Mouse (Mus musculus) forebrain, embryonic 11.5 days (tissue): ENCODE measurements around the gene Hap1. TPM values are rescaled to one million over a fixed set of nuclear protein-coding genes. Genes with fewer than 3 reads are reported as not detected.
"Not testable (repeated sequence)": the region's sequence is repeated elsewhere in the genome, so short reads cannot be mapped to it uniquely, and the experiment has no call there.

Source experiments
- ATAC-seq: fragments of 200-750 bp; cut with Nextera tagmentation; replicated peaks from 2 replicates; pipeline ENCODE4 v1.8.0; 2017; ENCODE audit warnings: moderate TSS enrichment; ENCODE audit not compliant: low FRiP score
- DNase-seq: peaks from one replicate; pipeline ENCODE4 v3.0.0-alpha.2; 2017; ENCODE audit warnings: low spot score
- H3K27ac ChIP-seq: fragments of 300-500 bp; sonication (generic); 2 replicates; pipeline ENCODE4 v1.5.1; 2014; ENCODE audit warnings: low read depth, low read length
- H3K27me3 ChIP-seq: fragments of 300-500 bp; sonication (generic); 2 replicates; pipeline ENCODE4 v1.6.1; 2014; ENCODE audit warnings: mild to moderate bottlenecking, low read length, mixed read lengths; ENCODE audit not compliant: control insufficient read depth, insufficient read depth
- H3K36me3 ChIP-seq: fragments of 300-500 bp; sonication (generic); 2 replicates; pipeline ENCODE4 v1.6.1; 2014; ENCODE audit warnings: mild to moderate bottlenecking, low read length, moderate library complexity, mixed read lengths; ENCODE audit not compliant: control insufficient read depth, insufficient read depth
- H3K4me1 ChIP-seq: fragments of 300-500 bp; sonication (generic); replicated peaks from 2 replicates; pipeline ENCODE4 v1.6.1; 2014; ENCODE audit warnings: low read length, mixed read lengths; ENCODE audit not compliant: control insufficient read depth, insufficient read depth
- H3K4me2 ChIP-seq: fragments of 300-500 bp; sonication (generic); 2 replicates; pipeline ENCODE4 v1.6.1; 2014; ENCODE audit warnings: low read depth, mild to moderate bottlenecking, low read length, moderate library complexity, mixed read lengths; ENCODE audit not compliant: severe bottlenecking
- H3K4me3 ChIP-seq: fragments of 300-500 bp; sonication (generic); 2 replicates; pipeline ENCODE4 v1.5.1; 2014; ENCODE audit warnings: low read depth, low read length
- H3K9ac ChIP-seq: fragments of 300-500 bp; sonication (generic); 2 replicates; pipeline ENCODE4 v1.6.1; 2014; ENCODE audit warnings: low read length
- H3K9me3 ChIP-seq: fragments of 300-500 bp; sonication (generic); 2 replicates; pipeline ENCODE4 v1.6.1; 2016; ENCODE audit warnings: low read length, mixed read lengths; ENCODE audit not compliant: control insufficient read depth
- WGBS: fragments of 180-500 bp; shearing (Covaris S2); extraction: QIAGEN DNeasy Blood & Tissue Kit; methylation state at CpG from one replicate; pipeline ENCODE4 v1.1.7; 2014; 5-methylcytosine and 5-hydroxymethylcytosine counted together
- polyA plus RNA-seq: library from polyadenylated mRNA; unstranded; fragments of >200 nt; fragmentation: Nextera tagmentation; extraction: Ambion mirVana; gene quantifications from 2 replicates; pipeline ENCODE4 v1.2.1, GENCODE M21; 2014

Hap1 gene
- polyA plus RNA-seq, 1 experiment from 2014 or later, result 46.1 TPM

GRCm38 (mm10) chr11:100369822-100370221 lies 13.9 kb upstream of the Hap1 start:
- Histone ChIP-seq H3K4me3 (no peak overlapping the region), H3K36me3 (no peaks in the 10 kb centered on the region), H3K9me3 (no peaks in the 10 kb centered on the region), H3K27me3 (no peaks in the 10 kb centered on the region), H3K4me1 (no peaks in the 10 kb centered on the region), H3K4me2 (no peak overlapping the region), H3K9ac (no peak overlapping the region), H3K27ac (no peak overlapping the region)
- no peak for ATAC-seq
- 81% methylated on average over 8 of the region's 8 CpGs for WGBS
- DNase-seq, result no peak

- Histone ChIP-seq H3K9ac (no peak overlapping the region), H3K36me3 (no peaks in the 10 kb centered on the region), H3K27ac (no peak overlapping the region), H3K4me1 (no peaks in the 10 kb centered on the region), H3K27me3 (no peaks in the 10 kb centered on the region), H3K9me3 (no peaks in the 10 kb centered on the region), H3K4me3 (no peak overlapping the region), H3K4me2 (no peak overlapping the region)
- ATAC-seq, result no peak
- 83% methylated on average over 7 of the region's 7 CpGs for WGBS
- no peak for DNase-seq
These were observed 13.2 kb upstream of the Hap1 start for GRCm38 (mm10) chr11:100369145-100369544.

- H3K4me3 ChIP-seq, result no peak overlapping the region
- H3K4me1 ChIP-seq, result no peaks in the 10 kb centered on the region; the same call in 1 of the 2 replicates
- H3K9ac ChIP-seq, result no peak overlapping the region
- 19% methylated on average over 12 of the region's 12 CpGs for WGBS
- H3K36me3 ChIP-seq, result no peaks in the 10 kb centered on the region
- H3K27me3 ChIP-seq, result no peaks in the 10 kb centered on the region
- no peak overlapping the region for H3K27ac ChIP-seq
- no peaks in the 10 kb centered on the region for H3K9me3 ChIP-seq
- H3K4me2 ChIP-seq, result no peak overlapping the region
- DNase-seq (peak; percentile 85), ATAC-seq (peak; percentile 46)
These were observed 7.1 kb upstream of the Hap1 start for GRCm38 (mm10) chr11:100362979-100363562.

- H3K27ac ChIP-seq, result no peak overlapping the region
These were observed 6.5 kb upstream of the Hap1 start for GRCm38 (mm10) chr11:100362209-100362978.

GRCm38 (mm10) chr11:100361059-100361458 lies 5.1 kb upstream of the Hap1 start:
- WGBS, result no CpG with 5 or more reads among the region's 13 CpGs
- ATAC-seq, H3K4me2 ChIP-seq, H3K27me3 ChIP-seq, H3K4me3 ChIP-seq, H3K9ac ChIP-seq, DNase-seq, H3K27ac ChIP-seq, H3K9me3 ChIP-seq, H3K4me1 ChIP-seq, H3K36me3 ChIP-seq: not testable (repeated sequence)

More at GRCm38 (mm10) chr11:100362209-100362978, 6.5 kb upstream of the Hap1 start:
- Histone ChIP-seq H3K9me3 (no peaks in the 10 kb centered on the region), H3K9ac (no peak overlapping the region), H3K4me2 (no peak overlapping the region), H3K27me3 (no peaks in the 10 kb centered on the region), H3K4me1 (no peaks in the 10 kb centered on the region; the same call in 1 of the 2 replicates), H3K36me3 (no peaks in the 10 kb centered on the region), H3K4me3 (no peak overlapping the region)
- DNase-seq (peak; percentile 84), ATAC-seq (peak; percentile 39; the same call in 1 of the 2 replicates)
- 13% methylated on average over 8 of the region's 8 CpGs for WGBS

GRCm38 (mm10) chr11:100360175-100360574 lies 4.2 kb upstream of the Hap1 start:
- H3K9ac ChIP-seq, result no peak overlapping the region
- WGBS, result 74% methylated on average over 6 of the region's 6 CpGs

GRCm38 (mm10) chr11:100357408-100357807 lies 1.5 kb upstream of the Hap1 start:
- DNase-seq, result no peak
- Histone ChIP-seq H3K9ac (no peak overlapping the region), H3K4me3 (no peak overlapping the region), H3K36me3 (no peaks in the 10 kb centered on the region; the same call in 1 of the 2 replicates), H3K9me3 (no peaks in the 10 kb centered on the region), H3K4me1 (no peaks in the 10 kb centered on the region), H3K27me3 (peaks cover 4% of the 10 kb centered on the region; the same call in 1 of the 2 replicates), H3K4me2 (no peak overlapping the region), H3K27ac (no peak overlapping the region)
- 53% methylated on average over 5 of the region's 5 CpGs for WGBS
- ATAC-seq, result no peak

More at GRCm38 (mm10) chr11:100360175-100360574, 4.2 kb upstream of the Hap1 start:
- H3K9me3 ChIP-seq, result no peaks in the 10 kb centered on the region
- H3K27ac ChIP-seq, result no peak overlapping the region
- H3K4me3 ChIP-seq, result no peak overlapping the region
- DNase-seq (no peak), ATAC-seq (no peak)
- H3K4me2 ChIP-seq, result no peak overlapping the region
- H3K4me1 ChIP-seq, result no peaks in the 10 kb centered on the region; the same call in 1 of the 2 replicates
- no peaks in the 10 kb centered on the region for H3K36me3 ChIP-seq
- peaks cover 2% of the 10 kb centered on the region; the same call in 1 of the 2 replicates for H3K27me3 ChIP-seq

- Histone ChIP-seq H3K27me3 (peaks cover 4% of the 10 kb centered on the region; the same call in 1 of the 2 replicates), H3K4me3 (peak overlapping the region; percentile 62), H3K27ac (no peak overlapping the region), H3K36me3 (no peaks in the 10 kb centered on the region; the same call in 1 of the 2 replicates), H3K9ac (peak overlapping the region; percentile 67), H3K4me1 (no peaks in the 10 kb centered on the region), H3K9me3 (no peaks in the 10 kb centered on the region), H3K4me2 (peak overlapping the region; percentile 92)
- DNase-seq (no peak), ATAC-seq (0 out of 2 replicates have a peak, but pooled peaks have one; percentile 16)
- WGBS, result 15% methylated on average over 9 of the region's 9 CpGs
These were observed 887 bp upstream of the Hap1 start for GRCm38 (mm10) chr11:100356819-100357211.
